Mouse (Mus musculus) thymus, postnatal 14 days (tissue): ENCODE data around the gene Slit3.

Experiments used
- DNase-seq: peaks from one replicate; pipeline ENCODE4 v3.0.0; 2021

Gene Slit3

GRCm38 (mm10) chr11:35280826-35281225 lies 159.8 kb downstream of the Slit3 start:
- DNase-seq, result no peak

DNA sequence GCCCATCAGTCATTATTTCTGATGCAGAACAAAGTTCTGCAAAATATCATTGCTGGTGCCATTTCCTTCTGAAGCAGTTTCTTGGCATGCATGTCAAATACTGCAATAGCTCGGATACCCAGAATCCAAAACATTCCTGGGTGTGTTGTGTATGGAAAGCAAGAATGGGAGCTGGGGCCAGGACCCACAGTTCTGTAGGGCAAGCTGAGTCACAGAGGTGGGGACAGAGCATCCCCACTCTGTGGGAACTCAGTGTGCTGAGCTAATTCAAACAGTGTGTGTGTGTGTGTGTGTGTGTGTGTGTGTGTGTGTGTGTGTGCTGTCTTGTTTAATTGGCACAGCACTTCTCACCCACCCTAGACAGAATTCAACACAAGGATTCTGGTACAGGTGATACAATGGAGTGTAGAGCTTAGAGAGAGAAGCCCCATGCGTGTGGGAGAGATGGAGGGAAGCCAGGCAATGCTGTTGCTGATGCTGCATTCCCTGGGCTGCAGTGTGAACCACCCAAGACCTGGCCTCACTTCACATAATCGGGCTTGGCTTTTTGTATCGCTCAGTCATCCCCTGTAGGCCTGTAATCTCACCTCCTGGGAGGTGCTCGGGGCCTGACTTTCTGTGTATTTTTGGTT lies 161.1 kb downstream of the Slit3 start:
- no peak for DNase-seq

DNA sequence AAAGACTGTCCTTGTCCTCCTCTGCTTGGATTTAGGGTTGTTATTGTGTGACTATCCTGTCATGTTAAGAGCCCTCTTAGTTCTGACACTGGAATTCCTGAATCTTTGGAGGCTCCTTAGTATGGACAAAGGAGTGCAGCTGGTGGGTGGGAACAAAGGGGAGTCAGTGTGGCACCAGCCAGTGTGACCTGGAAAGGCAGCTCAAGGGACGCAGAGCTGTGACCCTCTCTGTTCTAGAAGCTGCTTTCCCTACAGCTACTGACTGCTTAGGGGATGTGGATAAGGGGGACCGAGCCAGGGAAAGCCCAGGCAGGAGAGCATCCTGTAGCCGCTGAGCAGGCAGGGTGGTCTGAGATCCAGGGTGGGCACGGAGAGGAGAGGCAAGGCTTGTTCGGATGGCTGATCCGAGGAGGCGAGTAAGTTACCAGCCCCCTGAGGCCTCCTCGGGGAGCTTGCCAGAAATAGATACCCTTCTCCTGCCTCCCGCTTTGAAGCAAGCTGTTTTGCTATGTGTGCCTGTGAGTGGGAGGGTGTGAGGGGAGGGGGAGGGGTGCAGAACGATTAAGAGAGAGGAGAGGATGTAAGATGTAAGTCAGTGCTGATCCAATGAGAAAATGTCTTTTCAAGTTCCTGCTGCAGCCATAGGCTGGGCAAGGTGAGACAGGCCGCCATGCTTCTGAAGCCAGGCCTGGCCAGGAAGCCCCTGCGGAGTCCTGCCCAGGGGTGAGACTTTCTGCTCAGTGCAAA lies 162.0 kb downstream of the Slit3 start:
- peak; percentile 22 for DNase-seq

DNA sequence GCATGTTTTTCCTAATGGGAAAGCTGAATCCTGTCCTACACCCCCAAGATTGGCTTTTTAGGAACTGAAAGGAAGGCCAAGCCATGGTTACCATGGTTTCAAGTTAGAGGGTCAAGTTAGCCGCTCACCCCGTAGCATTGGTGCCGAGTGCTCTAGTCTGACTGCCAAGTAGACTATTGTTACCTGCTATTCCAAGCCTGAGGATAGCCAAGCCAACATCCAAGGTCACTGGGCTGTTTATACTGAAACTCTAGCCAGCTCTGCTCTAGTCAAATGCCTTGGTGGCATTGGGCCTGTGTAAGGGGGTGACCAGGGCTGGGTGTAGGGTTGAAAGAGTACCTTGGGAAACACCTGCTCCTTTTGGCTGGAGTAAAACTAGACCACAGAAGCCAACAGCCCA lies 162.7 kb downstream of the Slit3 start:
- DNase-seq, result no peak

GRCm38 (mm10) chr11:35286578-35287390 lies 165.8 kb downstream of the Slit3 start:
- no peak for DNase-seq

GRCm38 (mm10) chr11:35288056-35288455 lies 167.0 kb downstream of the Slit3 start:
- DNase-seq, result no peak

- no peak for DNase-seq
Observed at GRCm38 (mm10) chr11:35288761-35289278, 167.8 kb downstream of the Slit3 start.

DNA sequence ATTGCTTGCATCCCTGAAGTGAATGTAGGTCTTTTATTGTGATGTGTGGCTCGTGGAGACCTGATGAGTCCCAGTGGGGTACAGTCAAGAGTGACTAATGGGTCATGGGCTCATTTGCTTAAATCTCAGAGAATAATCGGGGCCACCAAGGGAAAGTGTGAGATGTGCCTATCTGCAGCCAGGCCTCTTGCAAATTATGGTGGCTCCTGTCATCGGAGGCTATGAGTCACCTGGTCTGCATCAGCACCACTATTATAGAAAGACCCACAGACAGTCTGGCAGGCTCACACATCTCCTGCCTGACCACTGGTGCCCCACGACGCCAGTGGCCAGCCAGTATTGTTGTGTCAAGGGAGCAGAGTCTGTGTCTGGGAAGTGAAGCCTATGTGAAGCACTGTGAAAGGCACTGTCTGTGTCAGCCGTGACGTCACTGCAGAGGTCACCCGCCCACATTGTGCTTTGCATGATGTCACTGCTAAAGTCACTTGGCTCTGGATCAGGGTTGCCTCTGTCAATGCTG lies 171.3 kb downstream of the Slit3 start:
- no peak for DNase-seq

GRCm38 (mm10) chr11:35293197-35293596 lies 172.2 kb downstream of the Slit3 start:
- no peak for DNase-seq

DNA sequence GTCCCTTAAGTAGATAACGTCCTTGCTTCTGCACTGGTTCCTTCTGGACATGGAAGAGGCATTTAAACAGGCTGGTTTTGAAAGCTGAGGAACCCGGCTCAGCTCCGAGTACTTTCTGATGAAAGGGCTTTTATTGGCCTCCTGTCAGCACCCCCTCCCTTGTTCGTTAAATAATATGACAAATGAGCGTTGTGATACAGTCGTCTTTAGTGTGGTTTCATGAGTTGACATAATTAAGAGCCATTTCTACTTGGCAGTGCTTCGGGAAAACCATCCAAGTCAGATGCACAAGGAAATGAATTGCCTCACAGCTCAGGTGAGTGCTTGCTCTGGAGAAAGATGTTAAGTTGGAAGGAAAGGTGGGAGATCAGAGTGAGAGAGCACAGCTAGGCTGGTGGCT lies 173.6 kb downstream of the Slit3 start:
- DNase-seq, result no peak

- DNase-seq, result no peak
Observed at GRCm38 (mm10) chr11:35295162-35295799, 174.3 kb downstream of the Slit3 start.

DNA sequence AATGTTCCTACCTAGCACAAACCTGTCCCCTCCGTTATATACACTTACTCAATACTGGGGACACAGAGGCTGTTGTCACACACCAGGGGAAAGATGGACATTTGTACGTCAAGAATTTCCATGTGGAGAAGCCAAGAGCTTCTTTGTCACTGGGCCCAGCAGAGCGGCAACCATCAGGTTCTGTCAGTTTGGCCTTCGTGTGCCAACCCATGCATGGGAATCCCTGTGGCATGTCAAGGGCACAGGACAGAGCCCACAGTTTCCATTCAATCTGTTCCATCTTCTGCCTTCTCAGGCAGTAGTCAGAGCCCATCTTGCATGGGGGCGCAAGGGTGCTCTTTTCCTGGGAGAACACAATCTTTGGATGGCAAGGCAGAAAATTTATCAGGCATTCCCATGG lies 175.8 kb downstream of the Slit3 start:
- no peak for DNase-seq

GRCm38 (mm10) chr11:35297319-35297718 lies 176.3 kb downstream of the Slit3 start:
- no peak for DNase-seq

- no peak for DNase-seq
Observed at GRCm38 (mm10) chr11:35298526-35298925, 177.5 kb downstream of the Slit3 start.

DNA sequence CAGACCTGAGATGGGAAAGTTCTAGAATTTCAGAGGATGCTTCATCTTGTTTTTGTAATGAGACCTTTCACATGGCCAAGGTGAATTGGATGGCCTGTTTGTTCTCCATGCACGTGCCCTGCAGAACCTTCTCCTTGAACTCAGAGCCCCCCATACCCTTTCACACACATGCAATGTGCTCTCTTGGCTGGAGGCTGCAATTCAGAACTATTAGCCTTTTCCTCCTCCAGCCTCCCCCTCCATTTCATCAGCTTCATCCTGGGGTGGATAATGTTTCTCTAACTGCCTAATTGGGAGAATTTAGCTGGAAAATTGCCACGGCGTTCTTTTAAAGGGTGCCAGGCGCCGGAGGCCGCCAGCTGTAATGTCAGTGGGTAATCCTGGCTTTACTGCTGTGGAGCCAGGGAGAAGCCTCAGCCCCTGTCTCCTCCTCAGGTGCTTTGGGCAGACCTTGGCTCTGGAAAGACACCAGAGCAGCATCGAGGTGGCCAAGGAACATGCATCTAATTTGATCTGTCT lies 178.9 kb downstream of the Slit3 start:
- DNase-seq, result no peak

GRCm38 (mm10) chr11:35302272-35302671 lies 181.2 kb downstream of the Slit3 start:
- no peak for DNase-seq

GRCm38 (mm10) chr11:35304216-35304975 lies 183.4 kb downstream of the Slit3 start:
- no peak for DNase-seq

DNA sequence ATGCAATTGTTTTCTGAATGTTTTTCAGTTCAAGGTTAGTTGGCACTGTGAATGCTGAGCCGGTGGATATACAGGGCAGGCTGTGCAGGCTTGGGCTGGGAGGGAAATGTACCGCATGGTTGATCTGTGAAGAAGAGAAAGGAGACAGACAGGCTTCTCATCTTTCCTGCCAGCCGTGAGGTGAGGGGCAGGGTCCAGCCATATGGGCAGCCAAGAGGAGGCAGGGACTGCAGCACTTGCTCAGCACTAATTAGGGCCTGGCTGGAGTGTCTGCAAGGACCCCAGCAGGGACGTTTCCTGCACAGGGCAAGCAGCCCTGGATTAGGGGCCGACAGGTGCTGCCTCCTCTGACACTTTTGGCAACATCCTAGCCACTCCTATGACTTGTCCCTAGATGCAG lies 184.1 kb downstream of the Slit3 start:
- no peak for DNase-seq

DNA sequence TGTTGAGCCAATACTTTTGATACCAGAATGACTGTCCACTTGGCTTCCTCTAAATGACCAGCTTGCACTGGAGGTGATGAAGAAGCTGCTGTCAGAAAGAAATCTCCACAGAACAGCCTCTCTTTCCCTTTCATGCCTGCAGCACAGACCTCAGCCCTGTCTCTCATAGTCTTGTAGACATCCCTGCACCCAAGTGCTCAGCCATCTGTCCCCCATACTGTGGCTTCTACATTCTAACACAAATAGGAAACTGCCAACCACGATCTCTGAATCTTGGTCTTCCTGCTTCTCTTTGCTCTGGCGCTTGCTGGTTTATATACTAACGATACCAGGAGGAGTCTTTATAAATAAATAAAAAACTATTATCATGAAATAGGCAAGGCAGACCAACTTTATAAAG lies 184.9 kb downstream of the Slit3 start:
- no peak for DNase-seq

GRCm38 (mm10) chr11:35306922-35307321 lies 185.9 kb downstream of the Slit3 start:
- DNase-seq, result no peak

GRCm38 (mm10) chr11:35307992-35308391 lies 187.0 kb downstream of the Slit3 start:
- DNase-seq, result no peak
